Mouse (Mus musculus): ENCODE measurements at regions not wholly inside any gene's neighbourhood (a gene's known extent, or its start where the extent isn't known, plus 50 kb on each side); places are given as distances from the start of the nearest gene placed in this dataset.

DNA sequence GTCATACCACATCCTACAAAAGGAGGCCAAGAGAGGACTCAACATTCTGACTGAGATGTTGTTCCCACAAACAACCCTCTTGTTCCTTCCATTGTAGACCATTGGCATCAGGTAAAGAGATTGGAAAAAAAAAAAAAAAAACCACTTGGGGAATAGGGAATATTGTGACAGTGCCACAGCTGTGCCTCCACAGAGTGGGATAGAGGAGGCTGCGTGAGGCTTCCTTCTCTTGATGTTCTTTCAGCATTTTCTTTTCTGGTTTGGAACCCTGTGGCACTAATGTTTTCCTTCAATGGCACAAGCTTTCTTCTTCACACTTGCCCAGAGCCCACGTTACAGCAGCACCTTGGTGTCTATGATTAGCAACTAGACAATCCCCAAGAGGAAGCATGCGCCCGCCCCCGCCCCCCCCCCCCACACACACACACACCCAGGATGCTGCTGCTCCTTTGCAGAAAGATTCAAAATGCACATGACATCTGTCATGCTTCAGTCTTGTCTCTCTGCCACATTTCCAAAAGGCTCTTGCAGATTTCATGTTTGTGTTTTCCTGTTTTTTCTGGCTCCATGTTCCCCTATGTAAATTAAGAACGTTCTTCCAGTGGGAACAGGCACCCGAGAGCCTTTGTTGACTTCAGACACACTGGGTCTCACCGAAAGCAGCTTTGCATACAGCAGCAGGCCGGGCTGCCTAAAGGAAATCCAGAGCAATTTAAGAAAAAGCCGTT lies 2283.4 kb upstream of the Gm7489 start:
- Histone ChIP-seq H3K27ac (ENCODE audit: control insufficient read depth, insufficient read depth, low read depth, low read length, poor library complexity) (no peak overlapping the region), H3K4me3 (replicated peaks; ENCODE audit: control insufficient read depth, low read depth, low read length) (no peak overlapping the region), H3K4me1 (ENCODE audit: control insufficient read depth, insufficient read depth, low read length) (no peaks in the 10 kb centered on the region)
- 64% methylated on average over 10 of the region's 10 CpGs for WGBS
- TF ChIP-seq CTCF (IDR thresholded peaks at IDR 0.05; ENCODE audit: control insufficient read depth, insufficient read depth, low read length) (no peak), POLR2A (IDR thresholded peaks at IDR 0.05; ENCODE audit: borderline replicate concordance, control insufficient read depth, low read depth, low read length) (no peak)

DNA sequence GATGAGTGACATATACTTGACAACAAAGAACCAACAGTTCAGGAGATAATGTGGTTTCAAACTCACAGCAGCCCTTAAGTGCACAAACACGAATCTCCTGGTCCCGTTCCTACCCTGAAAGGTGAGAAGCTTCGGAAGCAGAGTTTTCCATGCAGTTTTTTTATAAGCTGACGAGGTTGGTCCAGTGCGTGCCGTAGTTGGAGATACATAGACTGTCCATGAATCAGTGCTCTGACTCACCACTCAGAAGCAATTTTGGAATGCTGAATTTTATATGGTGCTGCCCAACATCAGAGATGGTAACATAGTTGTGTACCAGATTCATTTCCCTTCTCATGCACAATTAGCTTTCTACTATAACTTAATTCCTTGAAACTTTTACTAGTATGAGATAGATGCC lies 2263.3 kb upstream of the Gm7489 start:
- Histone ChIP-seq H3K27ac (ENCODE audit: control insufficient read depth, insufficient read depth, low read depth, low read length, poor library complexity) (no peak overlapping the region), H3K4me3 (replicated peaks; ENCODE audit: control insufficient read depth, low read depth, low read length) (no peak overlapping the region), H3K4me1 (ENCODE audit: control insufficient read depth, insufficient read depth, low read length) (no peaks in the 10 kb centered on the region)
- TF ChIP-seq POLR2A (IDR thresholded peaks at IDR 0.05; ENCODE audit: borderline replicate concordance, control insufficient read depth, low read depth, low read length) (no peak), CTCF (IDR thresholded peaks at IDR 0.05; ENCODE audit: control insufficient read depth, insufficient read depth, low read length) (no peak)
- 82% methylated on average over 6 of the region's 6 CpGs for WGBS

DNA sequence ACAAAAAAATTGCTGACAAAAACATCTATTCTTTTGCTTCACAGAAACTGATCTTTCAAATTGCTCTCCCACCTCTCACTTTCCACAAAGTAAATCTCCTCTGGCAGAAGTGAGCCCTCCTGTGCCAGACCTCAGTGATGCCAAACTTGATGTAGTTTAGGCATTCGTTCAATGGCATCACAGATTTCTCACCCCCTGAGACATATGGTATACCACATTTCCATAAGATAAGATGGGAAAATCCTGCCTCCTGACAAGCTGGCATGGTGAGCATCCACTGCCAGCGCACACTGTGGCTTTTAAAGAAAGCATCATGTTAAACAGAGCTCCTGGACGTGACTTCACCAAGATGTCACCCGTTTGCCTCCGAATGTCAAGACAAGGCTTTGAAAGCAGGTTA lies 2257.2 kb upstream of the Gm7489 start:
- Histone ChIP-seq H3K27ac (ENCODE audit: control insufficient read depth, insufficient read depth, low read depth, low read length, poor library complexity) (no peak overlapping the region), H3K4me3 (replicated peaks; ENCODE audit: control insufficient read depth, low read depth, low read length) (no peak overlapping the region), H3K4me1 (ENCODE audit: control insufficient read depth, insufficient read depth, low read length) (no peaks in the 10 kb centered on the region)
- no peak for TF ChIP-seq POLR2A (IDR thresholded peaks at IDR 0.05; ENCODE audit: borderline replicate concordance, control insufficient read depth, low read depth, low read length)
- TF ChIP-seq CTCF (IDR thresholded peaks at IDR 0.05; ENCODE audit: control insufficient read depth, insufficient read depth, low read length) = no peak
- WGBS = 78% methylated on average over 5 of the region's 5 CpGs

DNA sequence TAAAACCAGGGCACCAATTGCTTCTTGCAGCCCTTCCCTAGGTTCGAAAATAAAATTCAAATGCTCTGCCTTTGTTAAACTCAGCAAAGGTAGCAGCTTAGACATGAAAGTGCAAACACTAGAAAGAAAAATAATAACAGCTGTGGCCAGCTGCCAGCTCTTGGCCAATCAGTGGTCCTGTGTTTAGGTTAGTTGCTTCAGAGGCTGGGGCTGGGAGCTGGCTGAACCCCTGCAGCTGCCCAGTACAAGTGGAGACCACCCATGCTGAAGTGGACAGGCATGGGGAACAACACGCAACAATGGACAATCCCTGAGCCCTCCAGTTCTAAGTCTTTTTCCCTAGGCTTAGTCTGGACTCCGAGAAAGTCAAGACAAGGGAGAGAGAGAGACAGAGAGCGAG lies 2256.2 kb upstream of the Gm7489 start:
- H3K4me3 ChIP-seq (replicated peaks; ENCODE audit: control insufficient read depth, low read depth, low read length) = no peak overlapping the region
- 67% methylated on average over 4 of the region's 4 CpGs for WGBS

DNA sequence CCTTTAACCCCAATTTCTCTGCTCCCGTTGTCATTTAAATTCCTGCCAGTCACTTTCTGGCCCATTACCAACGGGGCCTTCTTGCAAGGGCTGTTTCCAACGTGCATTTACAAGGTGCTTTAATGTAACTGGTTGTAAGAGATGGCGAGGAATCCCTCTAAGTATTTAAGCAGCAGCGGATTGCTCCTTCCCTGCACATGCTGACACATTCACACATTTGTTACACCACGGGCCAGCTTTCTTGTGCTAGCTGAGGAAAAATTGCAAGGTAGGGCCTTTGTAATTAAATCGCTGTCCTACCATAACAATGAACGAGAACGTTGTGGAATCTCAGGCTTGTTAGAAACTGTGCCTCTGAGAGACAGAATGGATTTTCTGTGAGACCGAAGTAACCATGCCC lies 2252.8 kb upstream of the Gm7489 start:
- H3K4me3 ChIP-seq (replicated peaks; ENCODE audit: control insufficient read depth, low read depth, low read length) = no peak overlapping the region
- 77% methylated on average over 10 of the region's 10 CpGs for WGBS
- H3K27ac ChIP-seq (ENCODE audit: control insufficient read depth, insufficient read depth, low read depth, low read length, poor library complexity) = no peak overlapping the region
- no peaks in the 10 kb centered on the region for H3K4me1 ChIP-seq (ENCODE audit: control insufficient read depth, insufficient read depth, low read length)
- TF ChIP-seq POLR2A (IDR thresholded peaks at IDR 0.05; ENCODE audit: borderline replicate concordance, control insufficient read depth, low read depth, low read length) (no peak), CTCF (IDR thresholded peaks at IDR 0.05; ENCODE audit: control insufficient read depth, insufficient read depth, low read length) (no peak)

More for the DNA sequence above, 2256.2 kb upstream of the Gm7489 start:
- TF ChIP-seq POLR2A (IDR thresholded peaks at IDR 0.05; ENCODE audit: borderline replicate concordance, control insufficient read depth, low read depth, low read length) = no peak
- no peak for TF ChIP-seq CTCF (IDR thresholded peaks at IDR 0.05; ENCODE audit: control insufficient read depth, insufficient read depth, low read length)
- H3K4me1 ChIP-seq (ENCODE audit: control insufficient read depth, insufficient read depth, low read length) = no peaks in the 10 kb centered on the region
- no peak overlapping the region for H3K27ac ChIP-seq (ENCODE audit: control insufficient read depth, insufficient read depth, low read depth, low read length, poor library complexity)

DNA sequence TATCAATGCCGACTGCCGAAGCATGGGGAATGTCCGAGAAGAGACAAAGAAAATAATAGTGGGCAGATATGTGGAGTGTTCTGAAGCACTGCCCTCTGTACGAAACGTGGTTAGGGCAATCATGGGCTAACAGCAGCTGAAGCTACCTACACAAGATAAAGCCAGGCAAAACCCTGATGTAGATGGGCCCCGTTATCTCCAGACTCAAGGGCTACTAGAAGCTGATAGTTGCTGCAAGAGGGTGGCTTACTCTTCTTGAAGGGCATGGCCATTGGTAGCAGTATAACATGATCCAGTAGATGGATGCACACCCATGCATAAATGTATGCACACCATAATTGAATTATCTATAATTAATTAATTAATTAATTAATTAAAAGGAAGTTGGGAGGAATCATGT lies 2251.6 kb upstream of the Gm7489 start:
- WGBS = 82% methylated on average over 6 of the region's 6 CpGs

DNA sequence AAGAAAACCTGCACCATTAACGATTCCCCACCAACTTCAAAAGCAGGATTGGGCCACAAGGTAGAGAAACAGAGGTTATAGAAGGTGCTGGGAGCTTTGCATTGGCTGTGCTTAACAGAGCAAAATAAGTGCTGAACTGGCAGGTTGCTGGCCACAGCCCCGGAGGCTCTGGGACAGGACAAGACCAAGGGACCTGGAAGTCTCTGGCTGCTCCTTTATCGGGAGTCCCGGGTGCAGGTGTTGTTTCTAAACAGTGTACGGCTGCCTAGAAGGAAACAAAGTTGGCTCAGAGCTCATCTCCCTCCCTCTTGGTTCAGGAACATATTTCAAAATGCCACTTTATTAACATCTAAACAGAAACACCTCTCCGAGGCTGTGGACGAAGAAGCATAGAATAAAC lies 2250.0 kb upstream of the Gm7489 start:
- no peak overlapping the region for H3K27ac ChIP-seq (ENCODE audit: control insufficient read depth, insufficient read depth, low read depth, low read length, poor library complexity)
- H3K4me3 ChIP-seq (replicated peaks; ENCODE audit: control insufficient read depth, low read depth, low read length) = no peak overlapping the region
- whole genome bisulfite sequencing = 66% methylated on average over 7 of the region's 7 CpGs
- TF ChIP-seq CTCF (IDR thresholded peaks at IDR 0.05; ENCODE audit: control insufficient read depth, insufficient read depth, low read length) (no peak), POLR2A (IDR thresholded peaks at IDR 0.05; ENCODE audit: borderline replicate concordance, control insufficient read depth, low read depth, low read length) (no peak)
- H3K4me1 ChIP-seq (ENCODE audit: control insufficient read depth, insufficient read depth, low read length) = no peaks in the 10 kb centered on the region

More for the DNA sequence above, 2251.6 kb upstream of the Gm7489 start:
- TF ChIP-seq CTCF (IDR thresholded peaks at IDR 0.05; ENCODE audit: control insufficient read depth, insufficient read depth, low read length) (no peak), POLR2A (IDR thresholded peaks at IDR 0.05; ENCODE audit: borderline replicate concordance, control insufficient read depth, low read depth, low read length) (no peak)
- no peak overlapping the region for H3K4me3 ChIP-seq (replicated peaks; ENCODE audit: control insufficient read depth, low read depth, low read length)
- no peaks in the 10 kb centered on the region for H3K4me1 ChIP-seq (ENCODE audit: control insufficient read depth, insufficient read depth, low read length)
- H3K27ac ChIP-seq (ENCODE audit: control insufficient read depth, insufficient read depth, low read depth, low read length, poor library complexity) = no peak overlapping the region

DNA sequence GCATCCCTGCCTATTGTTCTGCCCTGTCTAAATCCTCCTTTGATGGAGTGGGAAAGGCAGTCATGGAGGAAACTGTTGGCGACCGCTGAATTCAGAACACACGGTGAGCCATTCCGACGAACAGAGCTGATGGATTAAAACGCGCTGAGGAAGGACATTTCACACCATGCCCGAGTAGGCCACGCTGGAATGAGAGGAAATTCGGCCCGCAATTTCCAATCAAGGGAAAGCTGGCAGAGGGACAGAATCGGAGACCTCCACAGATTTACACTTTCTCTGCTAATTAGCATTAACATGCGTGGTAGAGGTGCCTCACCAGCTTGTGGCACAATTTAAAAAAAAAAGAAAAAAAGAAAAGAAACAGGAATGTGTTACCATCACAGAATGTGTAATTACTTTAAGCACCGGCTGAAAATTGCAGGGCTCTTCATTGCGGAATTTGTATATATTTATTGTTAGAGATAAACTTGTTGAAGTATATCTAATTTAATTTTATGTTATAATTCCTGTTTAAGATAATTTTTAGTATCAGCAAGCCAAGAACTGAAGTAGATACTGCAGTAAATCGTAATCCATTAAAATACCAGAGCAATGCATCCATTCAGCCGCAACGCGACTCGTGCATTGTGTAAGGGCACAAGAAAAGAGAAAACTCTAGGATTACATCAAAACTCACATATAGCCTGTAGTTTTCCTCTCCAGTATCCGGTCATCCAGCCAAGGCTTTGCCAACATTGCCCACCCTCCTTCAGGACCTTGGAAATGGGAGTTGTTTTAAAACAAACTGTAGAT lies 2249.4 kb upstream of the Gm7489 start:
- no peaks in the 10 kb centered on the region for H3K4me1 ChIP-seq (ENCODE audit: control insufficient read depth, insufficient read depth, low read length)
- WGBS = 62% methylated on average over 21 of the region's 21 CpGs
- TF ChIP-seq POLR2A (IDR thresholded peaks at IDR 0.05; ENCODE audit: borderline replicate concordance, control insufficient read depth, low read depth, low read length) = no peak
- no peak for TF ChIP-seq CTCF (IDR thresholded peaks at IDR 0.05; ENCODE audit: control insufficient read depth, insufficient read depth, low read length)
- H3K27ac ChIP-seq (ENCODE audit: control insufficient read depth, insufficient read depth, low read depth, low read length, poor library complexity) = no peak overlapping the region
- H3K4me3 ChIP-seq (replicated peaks; ENCODE audit: control insufficient read depth, low read depth, low read length) = no peak overlapping the region

Measured in bone marrow, adult 2 months (tissue).